In the genomic region with DNA sequence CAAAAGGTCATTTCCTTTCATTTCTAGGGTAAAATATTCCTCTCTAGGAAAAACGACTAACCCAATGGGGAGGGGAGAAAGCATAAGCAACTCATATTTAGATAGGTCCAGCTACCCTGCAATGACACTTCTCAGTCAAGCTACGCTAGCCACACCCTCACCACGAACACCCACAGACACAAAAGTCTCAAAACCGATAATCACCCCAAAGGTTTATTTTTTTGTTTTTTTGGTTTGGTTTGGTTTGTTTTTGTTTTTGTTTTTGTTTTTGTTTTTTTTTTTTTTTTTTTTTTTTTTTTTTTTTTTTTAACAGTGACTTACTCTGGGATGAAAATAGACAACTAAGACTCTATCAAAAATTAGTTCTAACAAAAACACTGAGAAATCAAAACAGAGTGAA, we compare ENCODE assay signal across 21 mouse cellular contexts.
DNase-seq lines count a peak whose midpoint lies in the region; TF ChIP-seq lines count a peak whose summit lies in the region.
"Had no signal": no experiment of that assay in that cellular context is flagged by ENCODE, and none has a peak within 500 bp of the region (broad histone marks: within the 10 kb centered on the region; RNA-seq: fewer than 3 reads in every experiment).

No protein-coding gene starts in this region.

- no peak for TF ChIP-seq POLR2A in CH12.LX (IDR thresholded peaks at IDR 0.05; ENCODE audit: low read depth, low read length)
- no peak for TF ChIP-seq POLR2A in MEL (IDR thresholded peaks at IDR 0.05; ENCODE audit: control insufficient read depth in 1 of 2, insufficient read depth in 1 of 2, low read depth in 1 of 2, low read length in 2 of 2, poor library complexity in 1 of 2)

- TF ChIP-seq CTCF in CH12.LX (conservative IDR thresholded peaks at IDR 0.05 in 1 of 2, IDR thresholded peaks at IDR 0.05 in 1 of 2; ENCODE audit: low read depth in 2 of 2, low read length in 2 of 2) = no peak
- TF ChIP-seq CTCF in MEL (IDR thresholded peaks at IDR 0.05 in 2 of 3, conservative IDR thresholded peaks at IDR 0.05 in 1 of 3; ENCODE audit: control insufficient read depth in 1 of 3, insufficient read depth in 1 of 3, low read depth in 2 of 3, low read length in 3 of 3, poor library complexity in 1 of 3, severe bottlenecking in 1 of 3) = no peak

- H3K27ac ChIP-seq in CH12.LX (ENCODE audit: insufficient read depth, low read depth) = no peak overlapping the region
- no peak overlapping the region for H3K27ac ChIP-seq in ES-E14 (ENCODE audit: insufficient read depth, low read depth, low read length, poor library complexity, severe bottlenecking)
- H3K27ac ChIP-seq in MEL (ENCODE audit: control insufficient read depth, low read depth, low read length) = no peak overlapping the region
- H3K27ac ChIP-seq in limb, embryonic 10.5 days = no peak overlapping the region

- no peak for TF ChIP-seq RAD21 in CH12.LX (IDR thresholded peaks at IDR 0.05; ENCODE audit: low read depth, low read length)
- TF ChIP-seq RAD21 in MEL (IDR thresholded peaks at IDR 0.05; ENCODE audit: low read depth, low read length) = no peak

- H3K27me3 ChIP-seq in CH12.LX (replicated peaks) (no peaks in the 10 kb centered on the region), MEL (ENCODE audit: control insufficient read depth in 1 of 2, insufficient read depth in 2 of 2, low read length in 2 of 2) (no peaks in the 10 kb centered on the region)
- H3K27me3 ChIP-seq in limb, embryonic 10.5 days (ENCODE audit: low read depth, poor library complexity, severe bottlenecking) = no peaks in the 10 kb centered on the region
- H3K27me3 ChIP-seq: Patski had no signal

- dilution Hi-C loops in CH12.LX (cut with MboI; ENCODE audit: extremely low pct_ligation_motif_present, extremely low pct_unique_long_range_greater_than_20kb, low sequenced_read_pairs) = no loop called here

- in situ Hi-C loops in CH12.LX (cut with MboI; ENCODE audit: low pct_ligation_motif_present, low pct_unique_long_range_greater_than_20kb, low sequenced_read_pairs) (no loop called here), ES-E14 (cut with MboI; ENCODE audit: low sequenced_read_pairs in 2 of 2, unreplicated experiment in 2 of 2) (no loop called here)

- DNase-seq in CH12.LX (ENCODE audit: extremely low read depth) (no peak), ES-E14 (ENCODE audit: low read depth, low spot score) (no peak), MEL (ENCODE audit: low read depth, low spot score) (no peak)
- no peak for DNase-seq in limb, embryonic 10.5 days (ENCODE audit: low spot score)
- no peak for DNase-seq in kidney, adult 18-20 months
- no peak for DNase-seq in gastrocnemius, postnatal 25 days
- DNase-seq: adrenal gland, adult 2 months; adrenal gland, adult 8-10 months; adrenal gland, postnatal 10 days; adrenal gland, postnatal 14 days; adrenal gland, postnatal 25 days; adrenal gland, postnatal 36 days; B cell, adult 2 months; cerebellum, adult 11 months; cerebellum, adult 11-12 months; cerebellum, adult 18-20 months; cerebellum, adult 2 months; cerebellum, adult 8-10 months; cerebellum, adult 9-10 months had no signal

- H3K4me3 ChIP-seq in CH12.LX (replicated peaks in 1 of 3; ENCODE audit: low read depth in 2 of 3, low read length in 2 of 3, poor library complexity in 1 of 3) (no peak overlapping the region), ES-E14 (ENCODE audit: insufficient read depth in 1 of 2, low read depth in 1 of 2, low read length in 2 of 2, poor library complexity in 1 of 2, severe bottlenecking in 1 of 2) (no peak overlapping the region), MEL (ENCODE audit: control insufficient read depth in 1 of 2, insufficient read depth in 1 of 2, low read depth in 2 of 2, low read length in 2 of 2) (no peak overlapping the region)
- no peak overlapping the region for H3K4me3 ChIP-seq in limb, embryonic 10.5 days

- H3K79me2 ChIP-seq in CH12.LX (replicated peaks; ENCODE audit: control insufficient read depth, extremely low read depth, insufficient read depth, poor library complexity, severe bottlenecking) = no peaks in the 10 kb centered on the region
- no peaks in the 10 kb centered on the region for H3K79me2 ChIP-seq in MEL (ENCODE audit: control insufficient read depth, insufficient read depth, low read length, poor library complexity)

- no peak for TF ChIP-seq EP300 in CH12.LX (IDR thresholded peaks at IDR 0.05; ENCODE audit: low read length)
- TF ChIP-seq EP300 in MEL (IDR thresholded peaks at IDR 0.05; ENCODE audit: low read depth in 1 of 2, low read length in 2 of 2) = no peak

- no peak overlapping the region for H3K4me2 ChIP-seq in CH12.LX (ENCODE audit: insufficient read depth, low read depth, poor library complexity, severe bottlenecking)

- 94% methylated on average over 4 of the region's 4 CpGs for WGBS in limb, embryonic 10.5 days

- H3K36me3 ChIP-seq in CH12.LX (replicated peaks in 1 of 2; ENCODE audit: control insufficient read depth in 1 of 2, insufficient read depth in 1 of 2, low read length in 1 of 2) (no peaks in the 10 kb centered on the region), ES-E14 (ENCODE audit: control insufficient read depth, insufficient read depth, low read length, poor library complexity, severe bottlenecking) (no peaks in the 10 kb centered on the region), MEL (ENCODE audit: control insufficient read depth in 1 of 2, insufficient read depth in 2 of 2, low read length in 2 of 2) (peaks cover 0 to 41% of the 10 kb centered on the region in 2 experiments; a peak in 2 of 4 replicates)
- H3K36me3 ChIP-seq in limb, embryonic 10.5 days = no peaks in the 10 kb centered on the region
- H3K36me3 ChIP-seq: G1E had no signal

- H3K9me3 ChIP-seq in CH12.LX (replicated peaks; ENCODE audit: low read length) (no peaks in the 10 kb centered on the region), ES-E14 (ENCODE audit: control insufficient read depth, insufficient read depth, low read depth, low read length) (no peaks in the 10 kb centered on the region), MEL (replicated peaks; ENCODE audit: insufficient read depth, low read length) (no peaks in the 10 kb centered on the region)
- no peaks in the 10 kb centered on the region for H3K9me3 ChIP-seq in limb, embryonic 10.5 days (replicated peaks)
- H3K9me3 ChIP-seq: G1E had no signal

- no peak overlapping the region for H3K9ac ChIP-seq in CH12.LX (ENCODE audit: insufficient read depth, low read depth)
- no peak overlapping the region for H3K9ac ChIP-seq in ES-E14 (ENCODE audit: insufficient read depth, low read depth, low read length, poor library complexity, severe bottlenecking)
- no peak overlapping the region for H3K9ac ChIP-seq in MEL (ENCODE audit: control insufficient read depth, low read depth, low read length, poor library complexity, severe bottlenecking)

- H3K4me1 ChIP-seq in CH12.LX (ENCODE audit: control insufficient read depth in 1 of 2, insufficient read depth in 2 of 2) (peaks cover 3 to 25% of the 10 kb centered on the region in 2 experiments; a peak in 3 of 4 replicates), ES-E14 (ENCODE audit: control insufficient read depth in 2 of 2, insufficient read depth in 2 of 2, low read length in 2 of 2, poor library complexity in 1 of 2) (no peaks in the 10 kb centered on the region), MEL (ENCODE audit: control insufficient read depth in 1 of 2, insufficient read depth in 2 of 2, low read length in 2 of 2) (peaks cover 19 to 26% of the 10 kb centered on the region in 2 experiments)
- peaks cover 7% of the 10 kb centered on the region; the same call in 1 of the 2 replicates for H3K4me1 ChIP-seq in limb, embryonic 10.5 days

TF ChIP-seq in CH12.LX, 34 proteins besides CTCF, POLR2A, EP300 and RAD21:
- no peak for TF ChIP-seq E2F4 (IDR thresholded peaks at IDR 0.05; ENCODE audit: insufficient replicate concordance, low read depth, low read length)
- peak; percentile 63 for TF ChIP-seq ZNF384 (IDR thresholded peaks at IDR 0.05; ENCODE audit: low read depth, low read length)
- TF ChIP-seq MYC (IDR thresholded peaks at IDR 0.05; ENCODE audit: low read depth, low read length) = no peak

TF ChIP-seq in ES-E14, 5 proteins besides CTCF, POLR2A, EP300 and RAD21:
- TF ChIP-seq MAFK (IDR thresholded peaks at IDR 0.05; ENCODE audit: insufficient read depth, low read depth, low read length) (no peak), ZC3H11A (IDR thresholded peaks at IDR 0.05; ENCODE audit: borderline replicate concordance, low read depth, low read length) (no peak), HCFC1 (IDR thresholded peaks at IDR 0.05; ENCODE audit: borderline replicate concordance, insufficient read depth, low read length) (no peak), ZNF384 (IDR thresholded peaks at IDR 0.05; ENCODE audit: low read depth, low read length) (peak; percentile 72)

TF ChIP-seq in MEL, 35 proteins besides CTCF, POLR2A, EP300 and RAD21:
- TF ChIP-seq MAZ (IDR thresholded peaks at IDR 0.05; ENCODE audit: low read depth, low read length) (no peak), BHLHE40 (IDR thresholded peaks at IDR 0.05; ENCODE audit: borderline replicate concordance, low read depth, low read length) (no peak), ZNF384 (IDR thresholded peaks at IDR 0.05; ENCODE audit: low read depth, low read length) (peak; percentile 83)
